Mouse (Mus musculus) megakaryocyte, embryonic 14.5 days (primary cell): ENCODE measurements around the gene Uvssa.

Experiments
- FLI1 ChIP-seq: IDR thresholded peaks from 2 replicates; pipeline ENCODE4 v1.6.1; 2012; ENCODE audit warnings: low read length, inconsistent platforms, mixed read lengths
- GATA1 ChIP-seq: IDR thresholded peaks from 3 replicates; pipeline ENCODE4 v1.6.1; 2012; ENCODE audit warnings: mixed read lengths, low read length, inconsistent platforms, borderline replicate concordance

GRCm38 (mm10) chr5:33371137-33371536 is 7.2 kb upstream of the Uvssa start:
- no peak for TF ChIP-seq GATA1
- TF ChIP-seq FLI1, result no peak
